Mouse (Mus musculus) regulatory T cell (primary cell): Measurements from ENCODE around the gene Cphx1.
"Not testable (repeated sequence)": the region's sequence is repeated elsewhere in the genome, so short reads cannot be mapped to it uniquely, and the experiment has no call there.

Experiments used
- in situ Hi-C: fragments of 300-600 bp; cut with MboI, MseI; formaldehyde crosslinking; loops from one replicate; pipeline ENCODE4 v1.15.1; 2025; ENCODE audit warnings: high pct_unique_total_duplicates

Cphx1 gene

GRCm38 (mm10) chr14:25938004-25938403, at the start of gene Cphx1:
Gene Cphx1, plus strand, starts transcription at chr14:25938304.
- in situ Hi-C loops = not testable (repeated sequence)

- in situ Hi-C loops = not testable (repeated sequence)
Observed at GRCm38 (mm10) chr14:25894566-25894965, 43.5 kb upstream of the Cphx1 start.

- in situ Hi-C loops = not testable (repeated sequence)
Observed at GRCm38 (mm10) chr14:25895686-25896085, 42.4 kb upstream of the Cphx1 start.

GRCm38 (mm10) chr14:25903000-25903399, 35.1 kb upstream of the Cphx1 start, which contains the start of gene Plac9a:
Gene Plac9a, minus strand, starts transcription at chr14:25903100.
- in situ Hi-C loops = not testable (repeated sequence)

- in situ Hi-C loops = not testable (repeated sequence)
Observed at GRCm38 (mm10) chr14:25905243-25905642, 32.9 kb upstream of the Cphx1 start.

GRCm38 (mm10) chr14:25907272-25907671, 30.8 kb upstream of the Cphx1 start:
- in situ Hi-C loops = not testable (repeated sequence)

GRCm38 (mm10) chr14:25908976-25909375, 29.1 kb upstream of the Cphx1 start:
- in situ Hi-C loops = not testable (repeated sequence)

GRCm38 (mm10) chr14:25918427-25919170, 19.5 kb upstream of the Cphx1 start:
- in situ Hi-C loops = not testable (repeated sequence)

GRCm38 (mm10) chr14:25926814-25927561, 11.1 kb upstream of the Cphx1 start:
- in situ Hi-C loops = not testable (repeated sequence)

- in situ Hi-C loops = not testable (repeated sequence)
Observed at GRCm38 (mm10) chr14:25927562-25927881, 10.6 kb upstream of the Cphx1 start, which contains the start of gene Tmem254a. Gene Tmem254a, minus strand, starts transcription at chr14:25927672.

GRCm38 (mm10) chr14:25936867-25937630, 1.1 kb upstream of the Cphx1 start:
- in situ Hi-C loops = not testable (repeated sequence)

GRCm38 (mm10) chr14:25957861-25958260, 19.8 kb downstream of the Cphx1 start:
- in situ Hi-C loops = not testable (repeated sequence)

- in situ Hi-C loops = not testable (repeated sequence)
Observed at GRCm38 (mm10) chr14:25978371-25979241, 40.5 kb downstream of the Cphx1 start, which contains the start of gene Duxbl1. Gene Duxbl1, plus strand, starts transcription at chr14:25978577.

- in situ Hi-C loops = not testable (repeated sequence)
Observed at GRCm38 (mm10) chr14:25979242-25979941, 41.3 kb downstream of the Cphx1 start.

GRCm38 (mm10) chr14:25981880-25982279, 43.8 kb downstream of the Cphx1 start:
- in situ Hi-C loops = loop anchor here (5.0 kb wide), 2 partner anchors 140 to 280 kb away; no protein-coding TSS in a partner anchor
